ENCODE assay signal across 8 mouse cellular contexts in the genomic region with DNA sequence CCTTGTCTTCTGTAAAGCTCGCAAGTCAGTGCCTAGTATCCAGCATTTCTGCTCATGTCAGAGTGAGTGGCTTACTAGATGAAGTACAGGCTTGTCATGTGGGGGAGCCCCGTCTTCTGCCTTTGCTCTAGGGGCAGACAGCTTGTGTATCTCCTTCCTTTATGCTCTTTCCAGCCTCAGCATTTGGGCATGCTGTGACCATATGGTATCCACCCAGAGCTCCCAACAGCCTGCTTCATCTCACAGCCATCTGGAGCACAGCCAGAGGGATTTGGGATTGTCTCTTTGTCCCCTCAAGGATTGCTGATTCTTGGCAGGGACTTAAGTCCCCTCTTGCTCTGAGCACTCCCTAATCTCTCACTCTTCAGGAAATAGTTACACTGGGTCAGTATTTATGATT. TPM values are rescaled to one million over a fixed set of nuclear protein-coding genes. Genes with fewer than 3 reads are reported as not detected.
A peak's percentile ranks its signal among the peaks of the same experiment; 100 is the strongest.
DNase-seq lines count a peak whose midpoint lies in the region; ATAC-seq and TF ChIP-seq lines count a peak whose summit lies in the region.

No protein-coding gene starts in this region.

- peak; percentile 88 for ATAC-seq in lung, embryonic 14.5 days (ENCODE audit: insufficient read depth)

- intact Hi-C loops in left cerebral cortex, postnatal 36 days (cut with DNase I), result no loop called here

- no peaks in the 10 kb centered on the region for H3K27me3 ChIP-seq in lung, embryonic 14.5 days (ENCODE audit: insufficient read depth, low read length)

- H3K4me3 ChIP-seq in lung, embryonic 14.5 days (ENCODE audit: low read depth, low read length), result no peak overlapping the region

- H3K4me2 ChIP-seq in lung, embryonic 14.5 days, result no peak overlapping the region

- 56% methylated on average over 2 of the region's 2 CpGs for WGBS in lung, embryonic 14.5 days

- H3K36me3 ChIP-seq in lung, embryonic 14.5 days (ENCODE audit: insufficient read depth), result peaks cover 98% of the 10 kb centered on the region

- TF ChIP-seq CTCF in lung, embryonic 14.5 days (IDR thresholded peaks at IDR 0.05; ENCODE audit: low read depth), result no peak

- no peaks in the 10 kb centered on the region; the same call in 1 of the 2 replicates for H3K4me1 ChIP-seq in lung, embryonic 14.5 days (ENCODE audit: insufficient read depth)

- H3K27ac ChIP-seq in lung, embryonic 14.5 days (ENCODE audit: low read depth), result peak overlapping the region; percentile 63; the same call in 1 of the 2 replicates

- no peak overlapping the region for H3K9ac ChIP-seq in lung, embryonic 14.5 days

- no peaks in the 10 kb centered on the region for H3K9me3 ChIP-seq in lung, embryonic 14.5 days (ENCODE audit: low read depth, low read length)

- peak; percentile 91 for DNase-seq in lung, embryonic 14.5 days
- DNase-seq in lung, postnatal 25 days (ENCODE audit: low spot score), result no peak
- DNase-seq in cerebellum, postnatal 10 days, result peak; percentile 98 to 99
- DNase-seq in kidney, adult 9 months, result peak; percentile 44
- DNase-seq in retina, embryonic 14.5 days (ENCODE audit: low spot score), result peak; percentile 51
- DNase-seq in urinary bladder, postnatal 10 days (ENCODE audit: low spot score), result no peak
- no peak for DNase-seq in spleen, postnatal 10 days (ENCODE audit: low spot score in 2 of 2)
- DNase-seq in left cerebral cortex, postnatal 36 days (ENCODE audit: low spot score in 2 of 2), result no peak

RNA-seq across cellular contexts. Expression of gene Cmtr1, which starts 19.8 kb away (rescaled TPM):
- 112 and 114 TPM in 2 replicates for polyA plus RNA-seq in lung, embryonic 14.5 days (2014; fragmentation: Nextera tagmentation; extraction: Ambion mirVana)
- 100 to 1,000 TPM; 112 to 125 TPM for total RNA-seq in left cerebral cortex, postnatal 36 days (2021)

RNA-seq across cellular contexts. Expression of gene Ccdc167, which starts 36.7 kb away (rescaled TPM):
- polyA plus RNA-seq in lung, embryonic 14.5 days (2014; fragmentation: Nextera tagmentation; extraction: Ambion mirVana), result 18.2 and 18.4 TPM in 2 replicates
- 10 to 100 TPM; 15.3 to 22.4 TPM for total RNA-seq in left cerebral cortex, postnatal 36 days (2021)

Comparison
In these comparisons a context has a peak if more than half of its experiments do, and no peak if none do; other contexts are left out.
1. DNase-seq: peak in lung, embryonic 14.5 days (single experiment), cerebellum, postnatal 10 days (2 of 2), kidney, adult 9 months (single experiment) and retina, embryonic 14.5 days (single experiment); none in lung, postnatal 25 days (single experiment), urinary bladder, postnatal 10 days (single experiment), spleen, postnatal 10 days (0 of 2) and left cerebral cortex, postnatal 36 days (0 of 2).